Mouse (Mus musculus) embryonic facial prominence, embryonic 13.5 days (tissue): ENCODE data around the gene Oprm1. TPM values are rescaled to one million over a fixed set of nuclear protein-coding genes. Genes with fewer than 3 reads are reported as not detected.

Source experiments
- ATAC-seq: fragments of 200-750 bp; cut with Nextera tagmentation; 2 replicates; pipeline ENCODE4 v1.8.0; 2017; ENCODE audit warnings: low read depth; ENCODE audit not compliant: insufficient number of reproducible peaks, insufficient read depth, low FRiP score, low TSS enrichment
- H3K27ac ChIP-seq: fragments of 300-500 bp; sonication (generic); 2 replicates; pipeline ENCODE4 v1.5.1; 2015; ENCODE audit warnings: moderate library complexity, mild to moderate bottlenecking, inconsistent platforms
- H3K27me3 ChIP-seq: fragments of 300-500 bp; sonication (generic); 2 replicates; pipeline ENCODE4 v1.6.1; 2015; ENCODE audit warnings: mild to moderate bottlenecking, inconsistent platforms
- H3K36me3 ChIP-seq: fragments of 300-500 bp; sonication (generic); 2 replicates; pipeline ENCODE4 v1.6.1; 2015; ENCODE audit warnings: mild to moderate bottlenecking, inconsistent platforms
- H3K4me1 ChIP-seq: fragments of 300-500 bp; sonication (generic); 2 replicates; pipeline ENCODE4 v1.6.1; 2015; ENCODE audit warnings: inconsistent platforms
- H3K4me2 ChIP-seq: fragments of 300-500 bp; sonication (generic); 2 replicates; pipeline ENCODE4 v1.6.1; 2015; ENCODE audit warnings: moderate library complexity, mild to moderate bottlenecking, inconsistent platforms
- H3K4me3 ChIP-seq: fragments of 300-500 bp; sonication (generic); 2 replicates; pipeline ENCODE4 v1.5.1; 2015; ENCODE audit warnings: mild to moderate bottlenecking, inconsistent platforms
- H3K9ac ChIP-seq: fragments of 300-500 bp; sonication (generic); 2 replicates; pipeline ENCODE4 v1.6.1; 2015; ENCODE audit warnings: mild to moderate bottlenecking, inconsistent platforms
- H3K9me3 ChIP-seq: fragments of 300-500 bp; sonication (generic); 2 replicates; pipeline ENCODE4 v1.6.1; 2016; ENCODE audit warnings: inconsistent platforms
- WGBS: fragments of 180-500 bp; shearing (Covaris S2); methylation state at CpG from one replicate; pipeline ENCODE4 v1.1.7; 2015; ENCODE audit warnings: mixed read lengths; 5-methylcytosine and 5-hydroxymethylcytosine counted together
- polyA plus RNA-seq: library from polyadenylated mRNA; unstranded; fragments of >200 nt; fragmentation: Nextera tagmentation; extraction: Ambion mirVana; gene quantifications from 2 replicates; pipeline ENCODE4 v1.2.1, GENCODE M21; 2015

The Oprm1 gene
- polyA plus RNA-seq, 1 experiment from 2014 or later: not detected

- H3K4me3 ChIP-seq: no peak overlapping the region
- H3K9me3 ChIP-seq: no peaks in the 10 kb centered on the region
- no peaks in the 10 kb centered on the region for H3K36me3 ChIP-seq
- WGBS: 11% methylated on average over 1 of the region's 1 CpGs
- no peaks in the 10 kb centered on the region for H3K4me1 ChIP-seq
- ATAC-seq: no peak
- H3K27me3 ChIP-seq: no peaks in the 10 kb centered on the region
- no peak overlapping the region for H3K9ac ChIP-seq
- H3K27ac ChIP-seq: no peak overlapping the region
- no peak overlapping the region for H3K4me2 ChIP-seq
Measured at GRCm38 (mm10) chr10:7015199-7015598, 256.9 kb downstream of the Oprm1 start.

GRCm38 (mm10) chr10:7019781-7020386 is 261.6 kb downstream of the Oprm1 start:
- 74% methylated on average over 7 of the region's 7 CpGs for WGBS

GRCm38 (mm10) chr10:7020551-7020950 is 262.2 kb downstream of the Oprm1 start:
- Histone ChIP-seq H3K36me3 (no peaks in the 10 kb centered on the region), H3K4me2 (no peak overlapping the region)
- 73% methylated on average over 9 of the region's 9 CpGs for WGBS

More at GRCm38 (mm10) chr10:7019781-7020386, 261.6 kb downstream of the Oprm1 start:
- Histone ChIP-seq H3K4me2 (no peak overlapping the region), H3K9me3 (peaks cover 3% of the 10 kb centered on the region; the same call in 1 of the 2 replicates), H3K36me3 (no peaks in the 10 kb centered on the region), H3K4me3 (no peak overlapping the region), H3K4me1 (no peaks in the 10 kb centered on the region), H3K27ac (no peak overlapping the region), H3K27me3 (no peaks in the 10 kb centered on the region), H3K9ac (no peak overlapping the region)
- no peak for ATAC-seq

GRCm38 (mm10) chr10:7025028-7025427 is 266.7 kb downstream of the Oprm1 start:
- no peaks in the 10 kb centered on the region for H3K36me3 ChIP-seq
- no peaks in the 10 kb centered on the region for H3K4me1 ChIP-seq
- H3K4me3 ChIP-seq: no peak overlapping the region
- H3K4me2 ChIP-seq: no peak overlapping the region
- H3K9me3 ChIP-seq: peaks cover 3% of the 10 kb centered on the region; the same call in 1 of the 2 replicates
- 69% methylated on average over 1 of the region's 1 CpGs for WGBS
- H3K27ac ChIP-seq: no peak overlapping the region
- no peak overlapping the region for H3K9ac ChIP-seq
- no peaks in the 10 kb centered on the region for H3K27me3 ChIP-seq
- ATAC-seq: no peak

More at GRCm38 (mm10) chr10:7020551-7020950, 262.2 kb downstream of the Oprm1 start:
- Histone ChIP-seq H3K27ac (no peak overlapping the region), H3K9me3 (peaks cover 3% of the 10 kb centered on the region; the same call in 1 of the 2 replicates), H3K9ac (no peak overlapping the region), H3K27me3 (no peaks in the 10 kb centered on the region), H3K4me1 (no peaks in the 10 kb centered on the region), H3K4me3 (no peak overlapping the region)
- ATAC-seq: no peak

- Histone ChIP-seq H3K4me2 (no peak overlapping the region), H3K27me3 (no peaks in the 10 kb centered on the region), H3K9ac (no peak overlapping the region), H3K9me3 (no peaks in the 10 kb centered on the region), H3K4me1 (0 out of 2 replicates have a peak, but pooled peaks cover 9% of the 10 kb centered on the region), H3K36me3 (no peaks in the 10 kb centered on the region), H3K4me3 (no peak overlapping the region), H3K27ac (no peak overlapping the region)
- 92% methylated on average over 2 of the region's 2 CpGs for WGBS
- no peak for ATAC-seq
Measured at GRCm38 (mm10) chr10:7033459-7033858, 275.2 kb downstream of the Oprm1 start.

GRCm38 (mm10) chr10:7035547-7035946 is 277.2 kb downstream of the Oprm1 start:
- Histone ChIP-seq H3K27ac (no peak overlapping the region), H3K27me3 (no peaks in the 10 kb centered on the region), H3K4me3 (no peak overlapping the region), H3K4me2 (no peak overlapping the region), H3K4me1 (peaks cover 19% of the 10 kb centered on the region), H3K36me3 (no peaks in the 10 kb centered on the region), H3K9ac (no peak overlapping the region), H3K9me3 (no peaks in the 10 kb centered on the region)
- 57% methylated on average over 12 of the region's 12 CpGs for WGBS
- ATAC-seq: peak; percentile 43; the same call in 1 of the 2 replicates

- Histone ChIP-seq H3K27ac (no peak overlapping the region), H3K9ac (no peak overlapping the region), H3K27me3 (no peaks in the 10 kb centered on the region), H3K9me3 (no peaks in the 10 kb centered on the region), H3K4me1 (peaks cover 18% of the 10 kb centered on the region), H3K4me3 (no peak overlapping the region), H3K4me2 (no peak overlapping the region), H3K36me3 (no peaks in the 10 kb centered on the region)
- ATAC-seq: no peak
- WGBS: 95% methylated on average over 5 of the region's 5 CpGs
Measured at GRCm38 (mm10) chr10:7037194-7037593, 278.9 kb downstream of the Oprm1 start.

- ATAC-seq: no peak
- H3K4me3 ChIP-seq: no peak overlapping the region
- no peaks in the 10 kb centered on the region for H3K9me3 ChIP-seq
- no peaks in the 10 kb centered on the region for H3K36me3 ChIP-seq
- H3K9ac ChIP-seq: no peak overlapping the region
- H3K4me1 ChIP-seq: peaks cover 12% of the 10 kb centered on the region
- no peak overlapping the region for H3K4me2 ChIP-seq
- H3K27ac ChIP-seq: no peak overlapping the region
- H3K27me3 ChIP-seq: no peaks in the 10 kb centered on the region
Measured at GRCm38 (mm10) chr10:7041032-7041431, 282.7 kb downstream of the Oprm1 start.

GRCm38 (mm10) chr10:7043896-7044295 is 285.6 kb downstream of the Oprm1 start:
- peaks cover 12% of the 10 kb centered on the region for H3K4me1 ChIP-seq
- ATAC-seq: no peak
- H3K27ac ChIP-seq: no peak overlapping the region
- no peak overlapping the region for H3K4me3 ChIP-seq
- no peaks in the 10 kb centered on the region for H3K27me3 ChIP-seq
- no peak overlapping the region for H3K4me2 ChIP-seq
- 58% methylated on average over 5 of the region's 5 CpGs for WGBS
- H3K36me3 ChIP-seq: no peaks in the 10 kb centered on the region
- no peaks in the 10 kb centered on the region for H3K9me3 ChIP-seq
- no peak overlapping the region for H3K9ac ChIP-seq

- H3K9ac ChIP-seq: no peak overlapping the region
- WGBS: 34% methylated on average over 10 of the region's 10 CpGs
- no peak overlapping the region for H3K4me3 ChIP-seq
- ATAC-seq: no peak
- H3K27me3 ChIP-seq: no peaks in the 10 kb centered on the region
- H3K4me1 ChIP-seq: peaks cover 2% of the 10 kb centered on the region; the same call in 1 of the 2 replicates
- no peaks in the 10 kb centered on the region for H3K9me3 ChIP-seq
- no peaks in the 10 kb centered on the region for H3K36me3 ChIP-seq
- no peak overlapping the region for H3K4me2 ChIP-seq
- H3K27ac ChIP-seq: no peak overlapping the region
Measured at GRCm38 (mm10) chr10:7047288-7047918, 289.1 kb downstream of the Oprm1 start.

GRCm38 (mm10) chr10:7047919-7048291 is 289.6 kb downstream of the Oprm1 start:
- no peaks in the 10 kb centered on the region for H3K27me3 ChIP-seq
- WGBS: 62% methylated on average over 2 of the region's 2 CpGs
- no peaks in the 10 kb centered on the region for H3K9me3 ChIP-seq
- peaks cover 7% of the 10 kb centered on the region; the same call in 1 of the 2 replicates for H3K4me1 ChIP-seq
- no peak overlapping the region for H3K27ac ChIP-seq
- H3K4me3 ChIP-seq: no peak overlapping the region
- no peak for ATAC-seq
- no peak overlapping the region for H3K4me2 ChIP-seq
- H3K9ac ChIP-seq: no peak overlapping the region
- H3K36me3 ChIP-seq: no peaks in the 10 kb centered on the region

GRCm38 (mm10) chr10:7049901-7050300 is 291.6 kb downstream of the Oprm1 start:
- H3K27ac ChIP-seq: no peak overlapping the region
- WGBS: 74% methylated on average over 3 of the region's 3 CpGs
- no peak overlapping the region for H3K4me2 ChIP-seq
- no peaks in the 10 kb centered on the region for H3K9me3 ChIP-seq
- no peaks in the 10 kb centered on the region for H3K36me3 ChIP-seq
- H3K27me3 ChIP-seq: no peaks in the 10 kb centered on the region
- no peak overlapping the region for H3K9ac ChIP-seq
- peaks cover 8% of the 10 kb centered on the region; the same call in 1 of the 2 replicates for H3K4me1 ChIP-seq
- no peak for ATAC-seq
- H3K4me3 ChIP-seq: no peak overlapping the region
